Mouse (Mus musculus): ENCODE results near the gene Mat2b. TPM values are rescaled to one million over a fixed set of nuclear protein-coding genes. Genes with fewer than 3 reads are reported as not detected.

The Mat2b gene
- polyA plus RNA-seq, 1 experiment from 2014 or later, result 105 TPM

- peaks cover 13% of the 10 kb centered on the region for H3K36me3 ChIP-seq (ENCODE audit: control insufficient read depth, insufficient read depth, low read length)
Measured at GRCm38 (mm10) chr11:40683295-40683694, 11.7 kb downstream of the Mat2b start.

GRCm38 (mm10) chr11:40682456-40682855 is 12.5 kb downstream of the Mat2b start:
- DNase-seq (ENCODE audit: low spot score) (no peak), ATAC-seq (ENCODE audit: low FRiP score) (no peak)
- peaks cover 21% of the 10 kb centered on the region for H3K36me3 ChIP-seq (ENCODE audit: control insufficient read depth, insufficient read depth, low read length)

More at GRCm38 (mm10) chr11:40683295-40683694, 11.7 kb downstream of the Mat2b start:
- no peak overlapping the region for H3K27ac ChIP-seq (ENCODE audit: low read depth, low read length)
- ATAC-seq (ENCODE audit: low FRiP score), result no peak
- no peak for DNase-seq (ENCODE audit: low spot score)
- H3K4me3 ChIP-seq (ENCODE audit: low read depth, low read length), result no peak overlapping the region
- H3K4me2 ChIP-seq (replicated peaks; ENCODE audit: low read depth, low read length), result no peak overlapping the region
- no peaks in the 10 kb centered on the region for H3K27me3 ChIP-seq (ENCODE audit: control insufficient read depth, insufficient read depth, low read length)
- no peaks in the 10 kb centered on the region for H3K4me1 ChIP-seq (replicated peaks; ENCODE audit: control insufficient read depth, insufficient read depth, low read length)
- no peak overlapping the region for H3K9ac ChIP-seq (ENCODE audit: low read depth, low read length)
- H3K9me3 ChIP-seq (ENCODE audit: control insufficient read depth, low read length), result no peaks in the 10 kb centered on the region
- WGBS, result 62% methylated on average over 3 of the region's 3 CpGs

GRCm38 (mm10) chr11:40677169-40677568 is 17.8 kb downstream of the Mat2b start:
- Histone ChIP-seq H3K4me2 (replicated peaks; ENCODE audit: low read depth, low read length) (no peak overlapping the region), H3K36me3 (ENCODE audit: control insufficient read depth, insufficient read depth, low read length) (peaks cover 21% of the 10 kb centered on the region), H3K9ac (ENCODE audit: low read depth, low read length) (no peak overlapping the region), H3K4me1 (replicated peaks; ENCODE audit: control insufficient read depth, insufficient read depth, low read length) (no peaks in the 10 kb centered on the region), H3K27ac (ENCODE audit: low read depth, low read length) (no peak overlapping the region), H3K4me3 (ENCODE audit: low read depth, low read length) (no peak overlapping the region), H3K27me3 (ENCODE audit: control insufficient read depth, insufficient read depth, low read length) (no peaks in the 10 kb centered on the region), H3K9me3 (ENCODE audit: control insufficient read depth, low read length) (no peaks in the 10 kb centered on the region)
- no peak for ATAC-seq (ENCODE audit: low FRiP score)
- WGBS, result 95% methylated on average over 1 of the region's 1 CpGs
- no peak for DNase-seq (ENCODE audit: low spot score)

More at GRCm38 (mm10) chr11:40682456-40682855, 12.5 kb downstream of the Mat2b start:
- Histone ChIP-seq H3K9ac (ENCODE audit: low read depth, low read length) (no peak overlapping the region), H3K4me1 (replicated peaks; ENCODE audit: control insufficient read depth, insufficient read depth, low read length) (no peaks in the 10 kb centered on the region), H3K9me3 (ENCODE audit: control insufficient read depth, low read length) (no peaks in the 10 kb centered on the region), H3K27me3 (ENCODE audit: control insufficient read depth, insufficient read depth, low read length) (no peaks in the 10 kb centered on the region), H3K27ac (ENCODE audit: low read depth, low read length) (no peak overlapping the region), H3K4me2 (replicated peaks; ENCODE audit: low read depth, low read length) (no peak overlapping the region), H3K4me3 (ENCODE audit: low read depth, low read length) (no peak overlapping the region)
- WGBS, result 96% methylated on average over 3 of the region's 3 CpGs

GRCm38 (mm10) chr11:40675014-40675730 is 19.8 kb downstream of the Mat2b start:
- Histone ChIP-seq H3K36me3 (ENCODE audit: control insufficient read depth, insufficient read depth, low read length) (peaks cover 16% of the 10 kb centered on the region), H3K9me3 (ENCODE audit: control insufficient read depth, low read length) (no peaks in the 10 kb centered on the region), H3K4me1 (replicated peaks; ENCODE audit: control insufficient read depth, insufficient read depth, low read length) (no peaks in the 10 kb centered on the region), H3K27ac (ENCODE audit: low read depth, low read length) (no peak overlapping the region), H3K9ac (ENCODE audit: low read depth, low read length) (no peak overlapping the region), H3K4me3 (ENCODE audit: low read depth, low read length) (no peak overlapping the region), H3K4me2 (replicated peaks; ENCODE audit: low read depth, low read length) (no peak overlapping the region), H3K27me3 (ENCODE audit: control insufficient read depth, insufficient read depth, low read length) (no peaks in the 10 kb centered on the region)
- 85% methylated on average over 4 of the region's 4 CpGs for WGBS
- ATAC-seq (ENCODE audit: low FRiP score), result no peak
- no peak for DNase-seq (ENCODE audit: low spot score)

GRCm38 (mm10) chr11:40649726-40650445 is 45.1 kb downstream of the Mat2b start:
- Histone ChIP-seq H3K4me1 (replicated peaks; ENCODE audit: control insufficient read depth, insufficient read depth, low read length) (no peaks in the 10 kb centered on the region), H3K4me3 (ENCODE audit: low read depth, low read length) (no peak overlapping the region), H3K36me3 (ENCODE audit: control insufficient read depth, insufficient read depth, low read length) (no peaks in the 10 kb centered on the region), H3K27ac (ENCODE audit: low read depth, low read length) (no peak overlapping the region), H3K4me2 (replicated peaks; ENCODE audit: low read depth, low read length) (no peak overlapping the region), H3K9ac (ENCODE audit: low read depth, low read length) (no peak overlapping the region), H3K27me3 (ENCODE audit: control insufficient read depth, insufficient read depth, low read length) (no peaks in the 10 kb centered on the region), H3K9me3 (ENCODE audit: control insufficient read depth, low read length) (no peaks in the 10 kb centered on the region)
- ATAC-seq (ENCODE audit: low FRiP score), result no peak
- no peak for DNase-seq (ENCODE audit: low spot score)
- 84% methylated on average over 8 of the region's 8 CpGs for WGBS

GRCm38 (mm10) chr11:40647246-40647645 is 47.8 kb downstream of the Mat2b start:
- Histone ChIP-seq H3K9me3 (ENCODE audit: control insufficient read depth, low read length) (no peaks in the 10 kb centered on the region), H3K9ac (ENCODE audit: low read depth, low read length) (no peak overlapping the region), H3K27me3 (ENCODE audit: control insufficient read depth, insufficient read depth, low read length) (no peaks in the 10 kb centered on the region), H3K4me2 (replicated peaks; ENCODE audit: low read depth, low read length) (no peak overlapping the region), H3K4me1 (replicated peaks; ENCODE audit: control insufficient read depth, insufficient read depth, low read length) (no peaks in the 10 kb centered on the region), H3K36me3 (ENCODE audit: control insufficient read depth, insufficient read depth, low read length) (no peaks in the 10 kb centered on the region), H3K4me3 (ENCODE audit: low read depth, low read length) (no peak overlapping the region), H3K27ac (ENCODE audit: low read depth, low read length) (no peak overlapping the region)
- no peak for DNase-seq (ENCODE audit: low spot score)
- WGBS, result 70% methylated on average over 2 of the region's 2 CpGs
- ATAC-seq (ENCODE audit: low FRiP score), result no peak

Other genes with a start within 250 kb of the Mat2b start
- gene Hmmr, start 38.2 kb upstream of the Mat2b start, polyA plus RNA-seq (2014; fragmentation: Nextera tagmentation; extraction: Ambion mirVana), result 55.0 TPM in 2 replicates
- 184 and 196 TPM in 2 replicates for gene Nudcd2, start 38.5 kb upstream of the Mat2b start, polyA plus RNA-seq (2014; fragmentation: Nextera tagmentation; extraction: Ambion mirVana)
- gene Ccng1, start 60.1 kb upstream of the Mat2b start, polyA plus RNA-seq (2014; fragmentation: Nextera tagmentation; extraction: Ambion mirVana), result 48.9 and 51.4 TPM in 2 replicates